Mouse (Mus musculus): ENCODE results near the gene 1700006A11Rik.
"Not testable (repeated sequence)": the region's sequence is repeated elsewhere in the genome, so short reads cannot be mapped to it uniquely, and the experiment has no call there.

1700006A11Rik gene

GRCm38 (mm10) chr3:124425940-124426339, at the start of gene 1700006A11Rik:
TSS of gene 1700006A11Rik (minus strand) at chr3:124426040.
- in situ Hi-C loops (cut with MboI; ENCODE audit: unreplicated experiment in 2 of 2) = no loop called here

- in situ Hi-C loops (cut with MboI; ENCODE audit: unreplicated experiment in 2 of 2) = not testable (repeated sequence)
Observed at GRCm38 (mm10) chr3:124474291-124474690, 48.5 kb upstream of the 1700006A11Rik start.

GRCm38 (mm10) chr3:124466102-124466730, 40.4 kb upstream of the 1700006A11Rik start:
- in situ Hi-C loops (cut with MboI; ENCODE audit: unreplicated experiment in 2 of 2) = no loop called here

GRCm38 (mm10) chr3:124392201-124392600, 33.6 kb downstream of the 1700006A11Rik start:
- in situ Hi-C loops (cut with MboI; ENCODE audit: unreplicated experiment in 2 of 2) = no loop called here

- in situ Hi-C loops (cut with MboI; ENCODE audit: unreplicated experiment in 2 of 2) = no loop called here
Observed at GRCm38 (mm10) chr3:124390101-124390500, 35.7 kb downstream of the 1700006A11Rik start.

- in situ Hi-C loops (cut with MboI; ENCODE audit: unreplicated experiment in 2 of 2) = no loop called here
Observed at GRCm38 (mm10) chr3:124389650-124390049, 36.2 kb downstream of the 1700006A11Rik start.

GRCm38 (mm10) chr3:124385377-124385776, 40.5 kb downstream of the 1700006A11Rik start:
- in situ Hi-C loops (cut with MboI; ENCODE audit: unreplicated experiment in 2 of 2) = not testable (repeated sequence)

- in situ Hi-C loops (cut with MboI; ENCODE audit: unreplicated experiment in 2 of 2) = no loop called here
Observed at GRCm38 (mm10) chr3:124372031-124372430, 53.8 kb downstream of the 1700006A11Rik start.

GRCm38 (mm10) chr3:124357533-124357932, 68.3 kb downstream of the 1700006A11Rik start:
- in situ Hi-C loops (cut with MboI; ENCODE audit: unreplicated experiment in 2 of 2) = no loop called here

Data from v-Abl transformed pro-B cells (cell line).